Mouse (Mus musculus): ENCODE measurements around the gene Ccdc117.
"Not testable (repeated sequence)": the region's sequence is repeated elsewhere in the genome, so short reads cannot be mapped to it uniquely, and the experiment has no call there.

The Ccdc117 gene

DNA sequence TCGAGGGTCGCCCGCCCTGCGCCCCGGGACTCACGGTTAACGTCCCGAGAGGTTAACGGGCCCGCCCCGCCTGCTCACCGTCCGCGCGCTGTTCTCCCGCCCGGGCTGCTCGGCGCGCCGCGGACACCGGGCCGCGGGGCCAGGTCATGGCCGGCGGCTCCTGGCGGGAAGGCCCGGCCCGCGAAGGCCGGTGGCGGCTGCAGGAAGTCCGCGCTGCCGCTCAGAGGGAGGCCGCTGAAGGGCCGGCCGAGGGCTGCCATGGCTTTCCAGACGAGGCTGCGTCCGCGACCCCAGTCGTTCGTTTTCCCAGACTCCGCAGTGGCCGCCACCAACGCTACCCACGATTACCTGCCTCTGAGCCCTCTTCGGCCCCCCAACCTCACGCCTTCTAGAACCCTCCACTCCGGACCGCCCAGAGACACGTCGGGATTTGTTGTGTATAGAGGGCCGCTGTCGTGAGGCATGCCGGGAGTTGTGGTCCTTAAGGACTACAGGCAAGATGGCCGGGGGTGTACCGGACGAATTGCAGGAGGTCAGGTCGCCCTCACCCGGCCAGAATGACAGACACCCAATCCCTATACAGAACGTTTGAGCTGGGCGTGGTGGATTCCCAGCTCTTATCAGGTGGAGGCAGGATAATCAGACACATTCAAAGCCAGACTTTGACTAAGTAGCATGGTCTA is at the start of gene Ccdc117:
Gene Ccdc117, minus strand, starts transcription at position 389 of the 683 bp plus-strand sequence.
- peak; percentile 87 to 91 for DNase-seq (ENCODE audit: low spot score in 2 of 2)

DNA sequence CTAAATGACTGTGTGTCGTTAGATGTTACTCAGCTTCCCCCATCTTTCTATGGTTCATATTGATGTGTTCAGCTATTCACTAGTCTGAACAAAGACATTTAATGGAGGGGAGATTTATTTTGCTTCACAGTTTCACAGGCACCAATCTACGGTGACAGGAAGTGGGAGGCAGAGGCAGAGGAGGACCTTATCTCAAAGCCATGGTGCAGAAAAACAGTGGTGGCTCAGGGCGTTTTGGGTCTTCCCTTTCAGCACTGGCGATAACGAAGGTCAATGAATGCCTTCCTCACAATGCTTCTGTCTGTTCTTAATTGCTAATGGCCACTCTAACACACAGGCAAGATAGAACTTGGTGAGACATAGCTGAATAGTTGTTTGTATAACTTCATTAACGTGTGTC is 33.1 kb upstream of the Ccdc117 start:
- peak in 1 of 2 experiments; percentile 47 for DNase-seq (ENCODE audit: low spot score in 2 of 2)

DNA sequence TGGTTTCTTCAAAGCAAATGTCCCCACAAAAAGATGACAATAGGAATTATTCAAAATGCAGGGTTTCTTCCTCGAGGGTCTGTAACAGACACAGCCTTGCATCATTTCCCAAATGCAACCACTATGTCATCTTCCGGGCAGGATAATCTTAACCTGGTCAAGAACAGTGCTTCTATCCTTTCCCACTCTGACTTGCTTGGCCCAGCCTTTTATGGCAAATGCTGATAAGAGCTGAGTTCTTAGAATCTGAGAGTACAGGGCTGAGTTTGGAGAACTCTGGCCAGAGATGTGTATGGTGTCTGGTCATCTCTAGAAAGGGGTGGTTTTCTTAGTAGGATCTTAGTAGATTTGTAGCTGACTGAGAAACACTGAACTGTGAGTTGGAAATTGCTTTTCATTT is 31.8 kb upstream of the Ccdc117 start:
- no peak for DNase-seq (ENCODE audit: low spot score in 2 of 2)

DNA sequence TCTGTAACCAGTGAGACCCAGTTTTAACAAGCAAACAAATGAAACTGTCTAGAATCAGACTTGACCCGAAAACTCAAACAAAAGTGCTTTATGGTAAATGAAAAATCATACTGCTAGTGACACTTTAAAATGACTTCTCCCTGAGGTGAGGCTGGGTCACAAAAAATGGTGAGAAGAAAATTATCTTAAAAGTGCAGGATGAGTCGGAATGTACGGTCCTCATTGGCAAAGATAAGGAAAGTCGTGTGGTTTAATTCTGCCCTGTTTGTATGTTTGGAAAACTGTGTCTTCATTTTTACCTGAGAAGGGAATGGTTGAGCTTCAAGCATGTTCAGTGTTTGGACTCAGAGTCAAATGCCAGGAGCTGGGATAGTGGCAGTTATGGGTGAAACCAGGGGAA is 29.9 kb upstream of the Ccdc117 start:
- DNase-seq (ENCODE audit: low spot score in 2 of 2) = no peak

DNA sequence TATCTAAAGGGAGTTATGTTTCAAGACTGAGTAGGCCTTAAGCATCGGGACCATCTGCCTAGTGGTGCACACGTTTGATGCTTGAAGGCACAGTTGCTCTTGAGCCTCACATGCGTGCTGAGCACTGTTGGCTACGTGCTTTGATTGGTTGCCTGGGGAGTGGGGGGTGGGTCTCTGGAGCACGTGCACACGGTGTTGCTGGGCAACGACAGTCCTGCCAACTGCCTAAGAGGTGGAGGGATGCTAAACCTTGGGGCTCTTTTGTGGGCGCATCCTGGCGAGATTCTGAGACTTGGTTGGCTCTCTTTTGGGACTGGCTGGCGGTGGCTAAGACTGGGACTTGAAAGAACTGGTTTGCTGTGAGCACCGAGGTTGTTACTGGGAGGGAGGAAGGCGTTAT is 27.5 kb upstream of the Ccdc117 start, which contains the start of gene Ankrd36:
Gene Ankrd36, plus strand, starts transcription at position 211 of the 400 bp plus-strand sequence.
- no peak for DNase-seq (ENCODE audit: low spot score in 2 of 2)

DNA sequence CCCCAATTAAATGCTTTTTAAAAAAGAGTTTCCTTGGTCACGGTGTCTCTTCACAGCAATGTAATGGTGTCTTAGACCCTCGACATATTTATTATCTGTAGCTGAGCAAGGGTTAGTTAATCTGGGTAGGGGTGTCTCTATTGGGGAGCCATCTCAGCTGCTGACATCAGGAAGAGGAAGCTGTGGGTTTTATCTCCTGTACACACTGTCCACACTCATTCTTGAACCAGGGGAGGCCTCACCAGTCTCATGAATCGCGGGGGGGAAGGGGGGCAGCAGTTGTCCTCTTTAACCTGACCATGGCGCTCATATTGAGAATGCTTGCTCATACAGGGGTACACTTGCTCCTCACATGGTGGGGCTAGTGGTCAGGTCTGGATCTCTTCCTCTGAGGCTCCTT is 26.1 kb upstream of the Ccdc117 start:
- no peak for DNase-seq (ENCODE audit: low spot score in 2 of 2)

DNA sequence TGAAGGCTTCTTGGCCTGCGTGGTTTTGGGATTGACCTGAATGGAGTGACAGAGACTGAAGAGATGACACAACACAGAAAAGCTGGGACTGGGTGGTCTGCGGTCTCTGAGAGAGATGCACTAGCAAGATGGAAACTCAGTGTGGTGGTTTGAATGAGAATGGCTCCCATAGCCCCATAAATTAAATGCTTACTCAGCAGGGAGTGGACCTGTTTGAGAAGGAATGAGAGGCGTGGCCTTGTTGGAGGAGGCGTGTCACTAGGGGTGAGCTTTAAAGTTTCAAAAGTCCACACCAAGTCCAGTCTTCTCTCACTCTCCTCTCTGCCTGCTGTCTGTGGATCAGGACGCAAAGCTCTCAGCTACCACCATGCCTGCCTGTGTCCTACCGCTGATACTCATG is 25.7 kb upstream of the Ccdc117 start:
- no peak for DNase-seq (ENCODE audit: low spot score in 2 of 2)

DNA sequence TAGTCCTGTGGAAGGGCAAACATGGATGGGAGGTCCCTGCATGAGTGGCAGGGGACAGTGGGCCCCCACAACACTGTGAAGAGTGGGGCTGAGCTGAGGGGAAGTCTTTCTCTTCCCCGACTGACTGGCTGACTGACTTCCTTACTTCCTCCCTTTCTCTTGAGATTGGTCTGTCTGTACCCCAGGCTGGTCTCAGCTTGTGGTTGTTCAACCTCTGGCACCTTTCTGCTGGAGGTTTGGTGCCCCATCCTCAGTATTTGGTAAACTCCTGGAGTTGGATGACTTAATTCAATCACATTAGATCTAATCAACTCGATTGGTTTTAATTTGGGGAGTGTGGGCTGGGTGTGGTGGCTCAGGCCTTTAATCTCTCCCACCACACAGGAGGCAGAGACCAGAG is 24.5 kb upstream of the Ccdc117 start:
- DNase-seq (ENCODE audit: low spot score in 2 of 2) = no peak

DNA sequence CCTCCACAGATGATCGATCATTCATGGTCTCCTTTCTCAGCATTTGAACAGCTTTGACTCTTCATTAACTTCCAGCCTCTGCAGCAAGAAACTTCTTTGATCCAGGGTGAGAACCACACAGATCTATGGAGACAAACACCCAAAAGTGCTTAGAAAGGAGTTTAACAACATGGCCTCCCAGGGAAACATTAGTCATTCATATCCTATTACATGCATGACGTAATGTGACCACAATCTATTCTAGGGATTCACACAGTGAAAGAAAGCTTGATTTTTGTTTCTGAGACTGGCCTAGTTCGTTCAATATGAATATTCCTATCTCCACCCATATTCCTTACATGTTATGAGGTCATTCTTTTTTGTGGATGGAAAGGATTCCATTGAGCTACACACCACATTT is 23.6 kb upstream of the Ccdc117 start:
- no peak for DNase-seq (ENCODE audit: low spot score in 2 of 2)

DNA sequence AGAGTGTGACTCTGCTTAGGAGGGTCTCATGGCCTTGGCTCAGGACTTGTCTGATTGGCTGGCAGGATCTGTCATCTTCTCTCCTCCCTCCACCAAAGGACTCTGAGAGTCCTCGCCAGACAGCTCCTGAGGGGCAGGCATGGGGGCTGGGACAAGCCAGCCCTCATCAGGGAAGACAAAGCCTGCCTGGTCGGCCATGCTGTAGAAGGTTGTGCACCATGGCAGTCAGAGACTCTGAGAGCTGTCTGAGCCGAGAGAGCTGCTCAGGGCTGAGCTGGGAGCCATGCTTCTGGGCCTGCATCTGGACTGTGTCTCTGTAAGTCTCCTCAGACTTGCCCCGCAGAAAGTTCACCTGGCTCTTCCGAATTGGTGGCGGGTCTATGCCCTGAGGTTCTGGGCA is 21.9 kb upstream of the Ccdc117 start:
- peak in 1 of 2 experiments; percentile 56 for DNase-seq (ENCODE audit: low spot score in 2 of 2)

DNA sequence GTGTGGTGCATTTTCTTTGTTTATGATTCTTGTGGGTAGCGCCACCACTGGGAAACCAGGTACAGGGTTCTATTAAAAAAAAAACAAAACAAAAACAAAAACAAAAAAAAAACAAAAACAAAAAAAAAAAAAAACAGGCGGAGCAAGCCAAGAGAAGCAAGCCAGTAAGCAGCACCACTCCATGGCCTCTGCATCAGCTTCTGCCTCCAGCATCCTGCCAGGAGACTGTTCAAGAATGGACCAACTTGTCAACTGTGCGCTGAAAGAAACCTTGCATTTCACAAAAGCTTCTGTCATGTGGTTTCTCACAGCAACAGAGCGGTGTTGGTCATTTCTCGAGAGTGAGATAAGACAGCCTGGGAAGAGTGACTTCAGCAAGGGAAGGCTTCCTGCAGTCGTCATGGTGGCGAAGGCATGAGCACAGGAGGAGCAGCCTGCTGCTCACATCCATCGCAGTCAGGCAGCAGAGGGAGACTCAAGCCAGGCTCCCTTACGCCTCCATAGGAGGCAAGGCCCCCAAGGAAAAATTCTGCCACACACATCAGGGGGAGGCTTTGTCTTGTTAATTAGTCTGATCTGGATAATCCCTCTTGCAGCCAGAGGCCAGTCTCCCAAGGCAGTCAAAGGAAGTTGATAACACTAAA is 20.8 kb upstream of the Ccdc117 start:
- no peak for DNase-seq (ENCODE audit: low spot score in 2 of 2)

DNA sequence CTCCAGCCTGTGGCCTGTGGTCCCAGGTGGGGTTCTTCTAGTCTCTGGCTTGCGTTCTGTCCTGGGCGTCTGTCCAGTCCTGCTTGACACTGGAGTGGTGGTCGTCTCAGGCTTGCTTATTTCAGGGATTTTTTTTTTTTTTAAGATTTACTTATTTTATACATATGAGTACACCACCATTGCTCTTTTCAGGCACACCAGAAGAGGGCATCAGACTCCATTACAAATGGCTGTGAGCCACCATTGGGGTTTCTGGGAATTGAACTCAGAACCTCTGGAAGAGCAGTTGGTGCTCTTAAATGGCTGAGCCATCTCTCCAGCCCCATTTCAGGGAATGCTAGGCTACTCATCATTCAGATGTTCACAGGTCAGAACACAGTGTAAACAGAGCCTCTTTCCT is 18.3 kb upstream of the Ccdc117 start:
- DNase-seq (ENCODE audit: low spot score in 2 of 2) = no peak

DNA sequence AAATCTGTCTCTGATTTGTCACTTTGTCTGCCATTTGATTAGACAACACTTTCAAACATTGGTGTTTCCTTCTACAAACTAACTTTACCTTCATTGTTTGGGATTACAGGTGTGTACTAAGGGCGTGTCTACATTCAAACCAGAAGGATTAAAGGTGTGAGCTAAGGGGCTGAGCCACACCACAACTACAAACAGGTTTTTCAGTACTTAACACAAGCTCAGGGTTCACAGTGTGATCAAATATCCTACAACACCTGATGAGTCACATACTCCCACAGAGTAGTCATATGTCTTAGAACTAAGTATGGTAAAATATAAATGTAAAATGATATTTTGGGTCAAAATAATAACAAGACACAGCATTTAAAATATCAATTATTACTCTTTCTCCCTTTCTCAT is 9.9 kb upstream of the Ccdc117 start:
- DNase-seq (ENCODE audit: low spot score in 2 of 2) = no peak

DNA sequence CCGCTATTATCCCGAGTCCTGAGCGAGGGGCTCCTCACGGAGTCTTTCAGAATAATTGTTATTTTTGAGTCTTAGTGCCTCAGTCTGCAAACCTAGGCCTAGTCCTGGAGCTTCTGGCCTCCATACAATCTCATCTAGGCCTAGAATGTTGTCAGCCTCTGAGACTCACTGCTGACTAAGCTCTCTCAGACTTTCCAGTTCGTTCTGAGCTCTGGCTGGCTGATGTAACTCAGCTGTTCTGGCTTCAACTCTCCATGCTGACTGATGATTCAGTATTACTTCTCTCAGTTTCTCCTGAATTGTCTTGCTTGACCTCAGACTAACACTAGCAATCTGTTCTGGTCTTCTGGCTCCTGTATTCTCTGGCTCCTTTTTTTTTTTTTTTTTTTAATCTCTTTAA is 9.4 kb upstream of the Ccdc117 start:
- DNase-seq (ENCODE audit: low spot score in 2 of 2) = no peak

DNA sequence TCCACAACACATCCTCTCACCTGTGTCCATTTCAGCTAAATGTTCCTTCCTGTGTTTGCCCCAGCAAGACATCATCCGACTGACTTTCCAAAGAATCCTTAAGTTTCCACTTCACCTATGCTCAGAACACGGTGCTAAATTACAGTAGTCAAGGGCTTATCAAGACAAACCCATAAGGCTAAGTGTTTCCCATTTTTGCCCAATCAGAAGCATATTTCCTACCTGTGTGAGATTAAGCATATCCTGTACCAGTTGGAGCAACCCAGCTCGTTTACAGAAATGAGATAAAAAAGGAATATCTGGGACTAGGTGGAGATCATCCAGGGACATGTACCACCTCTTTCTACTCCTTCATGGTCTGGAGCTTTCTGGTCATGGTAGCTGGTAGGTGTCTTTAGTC is 4.7 kb upstream of the Ccdc117 start:
- no peak for DNase-seq (ENCODE audit: low spot score in 2 of 2)

DNA sequence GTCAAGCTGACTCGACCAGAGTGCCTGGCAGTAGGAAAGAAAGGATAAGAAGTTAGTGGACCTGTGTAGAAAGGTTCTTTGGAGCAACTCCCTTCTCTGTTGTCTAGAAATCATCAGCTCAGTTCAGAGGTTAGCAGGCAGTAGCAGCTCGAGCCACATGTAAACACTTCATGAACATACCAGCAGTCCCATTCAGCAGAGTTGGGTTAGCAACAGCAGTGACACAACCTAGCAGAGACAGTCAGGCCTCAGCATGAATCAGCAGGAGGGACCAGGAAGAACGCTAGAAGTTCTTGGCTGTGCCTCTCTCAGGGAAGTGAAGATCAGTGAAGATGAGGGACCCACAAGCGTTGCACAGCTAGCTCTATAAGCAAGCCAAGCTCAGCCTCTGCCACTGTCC is 3.5 kb upstream of the Ccdc117 start:
- no peak for DNase-seq (ENCODE audit: low spot score in 2 of 2)

DNA sequence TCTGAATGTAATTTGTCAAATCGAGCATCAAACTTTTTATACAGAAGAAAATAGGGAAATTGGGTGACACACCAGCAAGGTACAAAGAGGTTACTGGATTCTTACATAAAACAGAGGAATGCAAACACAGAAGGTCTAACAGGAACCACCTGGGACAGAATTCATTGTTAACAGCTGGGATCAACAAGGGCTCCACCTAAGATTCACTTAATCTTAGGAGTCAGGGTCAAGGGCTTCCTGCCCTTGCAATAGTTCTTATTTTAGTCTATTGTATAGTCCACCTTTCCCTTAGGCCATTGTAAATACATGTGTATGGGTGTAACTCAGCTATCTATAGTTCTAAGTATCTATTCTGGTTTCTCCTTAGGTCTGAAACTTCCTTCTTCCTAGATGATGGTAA is 2.7 kb upstream of the Ccdc117 start:
- not testable (repeated sequence) for DNase-seq (ENCODE audit: low spot score in 2 of 2)

DNA sequence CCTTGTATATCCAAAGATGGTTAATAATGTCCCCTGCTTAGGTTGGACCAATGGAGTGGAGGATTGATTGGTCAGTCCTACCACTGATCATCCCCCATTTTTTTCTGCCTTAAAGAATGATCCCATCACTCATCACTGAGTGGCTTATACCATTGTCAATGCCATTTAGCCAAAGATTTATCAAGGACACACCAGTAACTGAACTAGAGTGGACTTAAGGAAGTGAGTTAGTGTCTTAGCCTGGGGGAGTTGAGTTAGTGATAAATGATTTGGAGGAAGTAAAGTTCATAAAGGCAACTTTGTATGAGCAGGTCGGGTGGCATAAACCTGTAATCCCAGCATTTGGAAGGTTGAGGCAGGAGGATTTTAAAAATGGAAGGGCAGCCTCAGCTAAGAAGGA is 1.3 kb upstream of the Ccdc117 start:
- no peak for DNase-seq (ENCODE audit: low spot score in 2 of 2)

DNA sequence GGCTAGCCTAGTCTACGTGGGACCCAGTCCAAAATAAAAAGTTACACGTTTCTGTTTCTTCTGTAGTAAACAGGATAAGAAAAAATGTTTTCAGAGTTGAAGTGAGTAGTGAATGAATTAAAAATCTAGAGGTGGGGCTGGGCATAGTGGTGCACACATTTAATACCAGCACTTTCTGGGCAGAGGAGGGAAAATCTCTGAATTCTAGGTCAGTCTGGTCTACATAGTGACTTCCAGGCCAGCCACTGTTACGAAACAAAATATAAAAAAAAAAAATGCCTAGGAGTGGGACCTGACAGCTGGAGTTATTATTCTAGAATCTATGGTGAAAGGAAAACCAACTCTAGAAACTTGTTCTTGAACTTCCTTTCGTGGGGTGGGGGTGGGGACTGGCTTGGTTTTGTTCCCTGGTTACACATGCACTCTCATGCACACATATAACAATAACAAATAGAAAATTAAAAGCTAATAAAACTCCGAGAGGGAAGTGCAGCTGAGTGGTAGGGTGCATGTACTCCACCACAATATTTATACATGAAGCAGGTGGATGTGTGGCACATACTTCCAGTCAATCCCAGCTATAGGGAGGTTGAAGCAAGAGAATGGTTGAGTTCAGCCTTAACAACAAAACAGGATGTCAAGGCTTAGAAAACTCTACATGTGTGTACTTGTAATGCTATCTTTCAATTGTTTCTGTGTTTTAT is 647 bp upstream of the Ccdc117 start:
- DNase-seq (ENCODE audit: low spot score in 2 of 2) = no peak

DNA sequence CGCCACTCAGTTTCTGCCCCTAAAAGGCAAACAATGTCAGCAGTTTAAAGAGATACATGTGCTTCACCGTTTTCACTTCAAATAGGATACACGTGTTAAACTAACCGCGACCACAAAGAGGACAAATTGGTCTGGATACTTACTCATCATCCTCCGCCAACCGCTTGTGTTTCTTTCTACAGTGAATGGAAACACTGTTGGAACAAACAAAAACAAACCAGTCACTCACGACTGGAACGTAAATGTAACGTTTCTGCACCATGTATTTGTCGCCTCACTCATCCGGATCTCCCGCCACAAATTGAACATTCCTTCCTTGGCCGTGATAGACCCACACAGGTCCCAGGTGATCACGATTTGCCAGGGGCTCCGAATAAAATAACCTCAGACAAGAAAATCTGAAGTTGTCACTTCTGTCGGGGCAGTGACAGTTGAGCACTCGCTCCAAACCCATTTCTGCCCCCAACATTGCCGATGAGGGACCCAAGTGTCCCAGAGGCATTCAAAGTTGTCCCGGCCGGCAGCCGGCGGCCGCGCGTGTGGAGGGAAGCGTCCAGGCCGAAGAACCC is 673 bp downstream of the Ccdc117 start:
- no peak for DNase-seq (ENCODE audit: low spot score in 2 of 2)

DNA sequence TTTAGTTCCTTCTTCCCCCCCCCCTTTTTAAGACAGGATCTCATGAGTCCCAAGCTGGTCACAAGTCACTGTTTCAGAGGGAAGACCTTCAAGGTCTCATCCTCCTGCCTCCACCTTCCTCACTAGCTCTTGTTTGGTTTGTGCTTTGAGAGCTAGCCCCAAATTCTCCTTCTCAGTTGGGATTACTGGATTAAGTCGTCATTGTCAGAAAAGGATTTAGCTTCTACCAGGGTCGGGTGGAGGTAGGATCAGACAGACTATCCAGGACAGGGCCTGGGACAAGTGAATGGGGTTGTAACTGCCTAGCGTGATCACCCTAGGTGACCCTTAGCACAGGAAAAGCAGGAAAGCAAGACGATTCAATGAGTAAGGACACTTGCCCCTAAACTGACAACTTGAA is 1.7 kb downstream of the Ccdc117 start:
- DNase-seq (ENCODE audit: low spot score in 2 of 2) = no peak

DNA sequence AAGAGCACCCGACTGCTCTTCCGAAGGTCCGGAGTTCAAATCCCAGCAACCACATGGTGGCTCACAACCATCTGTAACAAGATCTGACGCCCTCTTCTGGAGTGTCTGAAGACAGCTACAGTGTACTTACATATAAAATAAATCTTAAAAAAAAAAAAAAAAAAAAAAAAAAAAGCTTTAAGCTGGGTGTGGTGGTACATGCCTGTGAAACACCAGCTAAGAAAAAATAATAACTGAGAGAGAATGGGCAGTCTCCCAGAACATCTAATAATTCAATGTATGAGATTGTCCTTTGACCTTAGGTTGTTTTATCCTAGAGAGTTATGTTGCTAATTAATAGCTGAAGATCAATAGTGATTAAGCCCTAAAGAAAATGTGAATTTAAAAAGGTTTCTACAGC is 4.5 kb downstream of the Ccdc117 start:
- DNase-seq (ENCODE audit: low spot score in 2 of 2) = not testable (repeated sequence)

DNA sequence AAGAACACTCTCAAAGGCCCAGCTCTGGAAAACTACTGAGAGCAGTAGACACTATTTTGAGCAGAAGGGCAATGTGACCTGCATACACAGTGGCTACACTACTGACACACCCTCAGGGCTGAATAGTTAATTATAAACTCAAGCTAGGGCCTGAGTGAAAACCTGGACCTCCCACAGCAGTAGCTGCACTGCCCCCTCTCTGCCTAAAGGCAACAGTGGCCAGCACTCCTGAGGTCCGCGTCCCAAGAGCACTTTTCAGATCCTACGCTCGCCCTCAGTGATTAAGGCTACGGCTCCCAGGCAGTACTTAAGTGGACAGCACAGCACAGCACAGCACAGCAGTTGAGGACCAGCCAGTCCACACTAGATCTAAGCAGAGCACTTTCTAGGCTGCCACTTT is 8.9 kb downstream of the Ccdc117 start:
- no peak for DNase-seq (ENCODE audit: low spot score in 2 of 2)
